Mouse (Mus musculus) kidney, embryonic 14.5 days (tissue): Measurements from ENCODE around the gene Prune2. TPM values are rescaled to one million over a fixed set of nuclear protein-coding genes. Genes with fewer than 3 reads are reported as not detected.

ENCODE experiments used
- ATAC-seq: fragments of 200-750 bp; cut with Nextera tagmentation; 2 replicates; pipeline ENCODE4 v1.8.0; 2017; ENCODE audit warnings: moderate number of reproducible peaks, mild to moderate bottlenecking, moderate TSS enrichment, moderate library complexity; ENCODE audit not compliant: low FRiP score, low TSS enrichment
- H3K27ac ChIP-seq: fragments of 300-500 bp; sonication (generic); 2 replicates; pipeline ENCODE4 v1.5.1; 2014; ENCODE audit warnings: low read depth, mild to moderate bottlenecking, low read length, moderate library complexity, mixed read lengths
- H3K27me3 ChIP-seq: fragments of 300-500 bp; sonication (generic); 2 replicates; pipeline ENCODE4 v1.6.1; 2014; ENCODE audit warnings: mild to moderate bottlenecking, low read length; ENCODE audit not compliant: control insufficient read depth, insufficient read depth
- H3K36me3 ChIP-seq: fragments of 300-500 bp; sonication (generic); 2 replicates; pipeline ENCODE4 v1.6.1; 2014; ENCODE audit warnings: low read length, mixed read lengths; ENCODE audit not compliant: control insufficient read depth, insufficient read depth
- H3K4me1 ChIP-seq: fragments of 300-500 bp; sonication (generic); 2 replicates; pipeline ENCODE4 v1.6.1; 2014; ENCODE audit warnings: low read length, mixed read lengths; ENCODE audit not compliant: control insufficient read depth, insufficient read depth
- H3K4me2 ChIP-seq: fragments of 300-500 bp; sonication (generic); replicated peaks from 2 replicates; pipeline ENCODE4 v1.6.1; 2014; ENCODE audit warnings: low read depth, mild to moderate bottlenecking, low read length
- H3K4me3 ChIP-seq: fragments of 300-500 bp; sonication (generic); 2 replicates; pipeline ENCODE4 v1.5.1; 2014; ENCODE audit warnings: mild to moderate bottlenecking, low read length
- H3K9ac ChIP-seq: fragments of 300-500 bp; sonication (generic); 2 replicates; pipeline ENCODE4 v1.6.1; 2014; ENCODE audit warnings: low read depth, mild to moderate bottlenecking, low read length, moderate library complexity
- H3K9me3 ChIP-seq: fragments of 300-500 bp; sonication (generic); 2 replicates; pipeline ENCODE4 v1.6.1; 2016; ENCODE audit warnings: low read length; ENCODE audit not compliant: control insufficient read depth
- WGBS: fragments of 180-500 bp; shearing (Covaris S2); extraction: QIAGEN DNeasy Blood & Tissue Kit; methylation state at CpG from one replicate; pipeline ENCODE4 v1.1.7; 2014; 5-methylcytosine and 5-hydroxymethylcytosine counted together
- polyA plus RNA-seq: library from polyadenylated mRNA; unstranded; fragments of >200 nt; fragmentation: Nextera tagmentation; extraction: Ambion mirVana; gene quantifications from 2 replicates; pipeline ENCODE4 v1.2.1, GENCODE M21; 2014

Gene Prune2
- polyA plus RNA-seq, 1 experiment from 2014 or later, result 2.2 TPM

DNA sequence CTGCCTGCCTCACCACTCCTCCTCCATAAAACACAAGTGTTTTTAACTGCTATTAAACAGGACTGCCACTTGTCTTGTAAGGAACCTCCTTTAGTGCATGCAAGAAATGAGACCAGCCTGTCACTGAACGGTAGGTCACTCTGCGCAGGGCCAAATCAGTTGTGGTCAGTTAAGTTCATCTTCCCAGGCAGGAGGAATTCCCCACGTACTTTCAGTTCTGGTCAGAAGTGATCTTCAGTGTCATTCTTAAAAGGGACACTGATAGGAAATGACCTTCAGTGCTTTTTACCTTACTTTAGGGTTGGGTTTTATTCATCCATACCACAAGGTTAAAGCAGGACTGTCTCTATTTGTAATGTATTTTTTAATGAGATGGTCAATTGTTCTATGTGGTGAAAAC lies 262.3 kb downstream of the Prune2 start:
- Histone ChIP-seq H3K4me3 (no peak overlapping the region), H3K4me1 (no peaks in the 10 kb centered on the region), H3K9me3 (no peaks in the 10 kb centered on the region), H3K27me3 (no peaks in the 10 kb centered on the region), H3K27ac (no peak overlapping the region), H3K9ac (no peak overlapping the region), H3K36me3 (no peaks in the 10 kb centered on the region), H3K4me2 (no peak overlapping the region)
- 79% methylated on average over 3 of the region's 3 CpGs for WGBS
- no peak for ATAC-seq

DNA sequence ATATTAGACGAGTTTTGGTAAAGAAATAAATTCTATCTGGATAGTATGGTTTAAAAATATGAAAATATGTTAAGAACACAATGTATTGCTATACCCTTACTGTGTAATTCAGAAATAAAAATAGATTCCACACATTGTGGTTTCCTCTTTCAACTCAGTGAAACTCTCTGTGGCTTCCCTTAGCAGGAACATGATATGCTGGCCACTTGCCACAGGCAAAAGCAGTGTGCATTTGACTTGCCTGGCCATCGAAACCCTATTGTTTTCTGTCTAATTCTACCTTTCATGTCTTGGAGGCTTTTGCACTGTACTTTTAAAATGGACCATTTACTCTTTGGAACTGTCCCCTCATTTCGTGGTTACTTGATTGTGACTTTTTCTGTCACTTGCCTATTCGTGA lies 267.9 kb downstream of the Prune2 start:
- no peak overlapping the region for H3K4me3 ChIP-seq
- no peaks in the 10 kb centered on the region for H3K27me3 ChIP-seq
- no peak for ATAC-seq
- H3K9me3 ChIP-seq, result no peaks in the 10 kb centered on the region
- no peak overlapping the region for H3K4me2 ChIP-seq
- WGBS, result 82% methylated on average over 4 of the region's 4 CpGs
- no peak overlapping the region for H3K9ac ChIP-seq
- H3K36me3 ChIP-seq, result no peaks in the 10 kb centered on the region
- H3K4me1 ChIP-seq, result no peaks in the 10 kb centered on the region
- no peak overlapping the region for H3K27ac ChIP-seq

DNA sequence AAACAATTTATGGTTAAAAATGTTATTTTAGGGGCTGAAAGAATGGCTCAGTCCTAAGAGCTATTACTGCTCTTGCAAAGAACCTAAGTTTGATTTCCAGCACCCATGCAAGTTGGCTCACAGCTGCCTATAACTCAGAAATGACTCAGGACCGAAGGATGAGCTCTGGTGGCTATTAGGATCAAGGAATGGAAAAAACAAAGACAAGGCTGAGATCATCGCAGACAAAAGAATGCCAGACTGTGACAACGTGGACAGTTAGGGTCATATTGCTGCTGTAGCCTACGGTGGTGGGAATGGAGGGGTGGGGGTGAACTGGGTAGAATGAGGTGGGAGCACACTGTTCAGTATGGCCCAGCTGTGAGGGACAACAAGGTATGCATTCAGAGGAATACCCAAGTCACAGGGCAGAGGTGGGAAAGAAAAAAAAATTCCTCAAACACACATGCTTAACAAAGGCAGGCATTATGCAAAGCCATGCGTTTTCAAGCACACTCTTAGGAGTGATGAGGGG lies 269.7 kb downstream of the Prune2 start:
- Histone ChIP-seq H3K27ac (no peak overlapping the region), H3K9ac (no peak overlapping the region), H3K4me2 (no peak overlapping the region), H3K27me3 (no peaks in the 10 kb centered on the region), H3K36me3 (no peaks in the 10 kb centered on the region), H3K4me1 (no peaks in the 10 kb centered on the region), H3K4me3 (no peak overlapping the region), H3K9me3 (no peaks in the 10 kb centered on the region)
- 74% methylated on average over 5 of the region's 5 CpGs for WGBS
- no peak for ATAC-seq

DNA sequence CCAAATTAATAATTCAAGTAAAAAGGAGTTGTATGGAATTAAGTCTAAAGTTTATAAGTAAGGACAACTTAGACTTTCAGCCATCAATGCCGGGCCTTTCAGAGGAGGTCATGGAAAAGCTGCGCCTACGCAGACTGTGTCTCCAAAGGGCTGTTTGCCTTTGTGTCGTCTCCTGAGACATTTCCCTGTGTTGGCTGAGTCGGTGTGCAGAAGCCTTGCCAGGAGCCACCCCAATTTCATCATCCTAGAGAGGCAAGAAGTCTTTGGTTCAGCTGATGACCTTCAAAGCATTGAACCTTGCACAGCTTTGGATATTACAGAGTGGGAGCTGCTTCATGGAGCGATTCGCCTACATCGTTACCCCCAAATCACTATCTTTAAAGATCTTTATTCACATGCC lies 270.2 kb downstream of the Prune2 start:
- H3K27ac ChIP-seq, result no peak overlapping the region
- no peak overlapping the region for H3K4me3 ChIP-seq
- WGBS, result 82% methylated on average over 8 of the region's 8 CpGs
- H3K4me1 ChIP-seq, result no peaks in the 10 kb centered on the region
- no peak for ATAC-seq
- no peaks in the 10 kb centered on the region for H3K36me3 ChIP-seq
- no peak overlapping the region for H3K9ac ChIP-seq
- no peaks in the 10 kb centered on the region for H3K9me3 ChIP-seq
- H3K27me3 ChIP-seq, result no peaks in the 10 kb centered on the region
- H3K4me2 ChIP-seq, result no peak overlapping the region

DNA sequence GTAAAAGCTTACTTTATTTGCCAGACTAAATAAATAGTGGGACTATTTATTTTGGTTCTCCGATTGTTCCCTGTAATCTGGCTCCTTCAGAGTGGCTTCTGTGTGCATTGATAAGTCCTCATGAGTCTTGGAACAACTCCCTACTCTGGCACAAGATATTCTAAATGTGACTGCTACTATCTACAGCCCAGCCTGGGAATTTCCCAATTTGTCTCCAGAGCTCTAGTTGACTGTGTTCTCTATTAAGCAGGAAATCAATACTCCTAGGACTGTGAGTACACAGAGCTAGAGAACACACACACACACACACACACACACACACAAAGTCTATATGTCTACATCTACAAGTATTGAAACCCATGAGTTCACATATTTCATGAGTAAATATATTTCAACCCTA lies 274.1 kb downstream of the Prune2 start:
- Histone ChIP-seq H3K27ac (no peak overlapping the region), H3K4me3 (no peak overlapping the region), H3K4me2 (no peak overlapping the region), H3K27me3 (no peaks in the 10 kb centered on the region), H3K9me3 (no peaks in the 10 kb centered on the region), H3K9ac (no peak overlapping the region), H3K4me1 (no peaks in the 10 kb centered on the region), H3K36me3 (no peaks in the 10 kb centered on the region)
- ATAC-seq, result no peak
- 87% methylated on average over 1 of the region's 1 CpGs for WGBS

DNA sequence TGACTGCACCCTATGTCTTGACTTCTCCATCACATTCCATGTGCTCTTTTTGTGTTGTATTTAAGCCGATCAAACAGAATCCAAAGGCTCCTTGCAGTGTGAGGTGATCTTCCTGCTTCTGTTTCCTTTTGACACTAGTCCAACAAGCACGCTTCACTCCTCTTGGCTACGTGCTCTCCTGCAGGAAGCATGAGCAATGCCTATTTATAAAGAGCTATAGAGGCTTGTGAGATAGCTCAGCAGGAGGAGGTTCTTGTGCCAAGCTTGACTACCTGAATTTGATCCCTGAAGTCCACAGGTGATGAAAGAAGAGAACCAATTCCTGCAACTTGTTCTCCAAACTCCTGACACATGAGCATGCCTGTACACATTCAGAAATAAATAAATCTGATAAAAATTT lies 282.6 kb downstream of the Prune2 start:
- no peak overlapping the region for H3K4me2 ChIP-seq
- ATAC-seq, result no peak
- 85% methylated on average over 3 of the region's 3 CpGs for WGBS

DNA sequence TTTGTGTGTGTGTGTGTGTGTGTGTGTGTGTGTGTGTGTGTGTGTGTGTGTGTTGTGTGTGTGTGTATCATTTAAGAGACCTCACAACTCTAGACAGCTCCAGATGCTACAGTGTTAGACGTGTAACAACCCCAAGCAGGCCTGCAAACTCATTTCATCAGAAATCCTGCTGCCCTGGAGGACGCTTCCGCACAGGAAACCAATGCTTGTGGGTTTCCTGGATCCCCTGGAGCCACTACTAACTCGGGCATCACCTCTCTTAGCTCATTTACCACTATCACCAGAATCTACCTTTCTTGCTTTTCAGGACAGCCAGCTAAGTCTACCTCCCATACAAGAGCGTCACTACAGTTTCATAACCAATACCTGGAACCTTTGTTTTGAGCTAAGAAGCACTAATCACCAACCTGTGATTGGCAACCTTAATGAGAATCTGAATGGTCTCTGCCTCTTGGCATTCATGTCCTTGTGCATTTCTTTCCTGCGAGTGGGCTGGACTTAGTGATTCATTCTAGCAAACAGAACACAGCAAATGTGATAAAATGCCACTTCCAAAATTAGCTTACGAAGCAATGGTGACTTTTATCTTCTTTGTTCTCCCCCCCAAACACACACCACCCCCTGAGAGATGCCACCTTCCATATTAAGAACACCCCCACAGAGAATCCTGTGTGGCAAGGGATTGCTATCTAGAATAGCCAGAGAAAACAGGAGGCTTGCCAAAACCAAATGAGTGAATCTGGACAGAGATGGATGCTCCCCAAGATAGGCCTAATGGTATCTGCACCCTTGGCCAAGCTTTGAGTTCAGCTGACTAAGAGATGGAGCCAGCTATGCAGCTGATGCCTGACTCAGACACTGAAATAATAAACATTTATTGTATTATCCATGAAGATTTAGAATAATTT lies 284.5 kb downstream of the Prune2 start:
- H3K4me1 ChIP-seq, result 0 out of 2 replicates have a peak, but pooled peaks cover 4% of the 10 kb centered on the region
- 90% methylated on average over 7 of the region's 7 CpGs for WGBS
- no peak overlapping the region for H3K4me3 ChIP-seq
- H3K27me3 ChIP-seq, result no peaks in the 10 kb centered on the region
- no peak overlapping the region for H3K9ac ChIP-seq
- H3K9me3 ChIP-seq, result no peaks in the 10 kb centered on the region
- no peak overlapping the region for H3K4me2 ChIP-seq
- H3K36me3 ChIP-seq, result no peaks in the 10 kb centered on the region
- no peak for ATAC-seq
- H3K27ac ChIP-seq, result no peak overlapping the region

More for the DNA sequence above, 282.6 kb downstream of the Prune2 start:
- Histone ChIP-seq H3K4me1 (no peaks in the 10 kb centered on the region), H3K9ac (no peak overlapping the region), H3K27me3 (no peaks in the 10 kb centered on the region), H3K4me3 (no peak overlapping the region), H3K27ac (no peak overlapping the region), H3K9me3 (no peaks in the 10 kb centered on the region), H3K36me3 (no peaks in the 10 kb centered on the region)

DNA sequence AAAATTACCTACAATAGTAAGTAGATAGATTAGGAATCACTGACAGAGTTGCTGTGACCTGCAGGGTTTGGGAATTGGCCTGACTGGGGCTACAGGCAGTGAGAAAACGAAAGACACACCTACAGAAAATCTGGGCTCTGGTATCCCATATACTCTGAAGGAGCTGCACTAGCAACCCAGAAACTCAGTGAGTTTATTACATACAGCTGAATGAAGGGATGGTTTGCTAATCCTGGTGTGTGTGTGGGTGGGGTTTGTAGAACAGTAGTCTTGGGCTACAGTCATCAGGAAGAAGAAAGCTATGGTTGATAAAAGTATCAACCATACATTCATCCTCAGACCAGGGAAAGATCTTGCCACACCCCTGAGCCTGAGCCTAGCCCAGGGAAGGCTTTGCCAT lies 285.3 kb downstream of the Prune2 start:
- no peaks in the 10 kb centered on the region for H3K27me3 ChIP-seq
- no peak overlapping the region for H3K4me2 ChIP-seq
- WGBS, result 86% methylated on average over 1 of the region's 1 CpGs
- no peak overlapping the region for H3K9ac ChIP-seq
- H3K27ac ChIP-seq, result no peak overlapping the region
- no peak overlapping the region for H3K4me3 ChIP-seq
- H3K36me3 ChIP-seq, result no peaks in the 10 kb centered on the region
- H3K9me3 ChIP-seq, result no peaks in the 10 kb centered on the region
- H3K4me1 ChIP-seq, result 0 out of 2 replicates have a peak, but pooled peaks cover 4% of the 10 kb centered on the region
- ATAC-seq, result no peak

DNA sequence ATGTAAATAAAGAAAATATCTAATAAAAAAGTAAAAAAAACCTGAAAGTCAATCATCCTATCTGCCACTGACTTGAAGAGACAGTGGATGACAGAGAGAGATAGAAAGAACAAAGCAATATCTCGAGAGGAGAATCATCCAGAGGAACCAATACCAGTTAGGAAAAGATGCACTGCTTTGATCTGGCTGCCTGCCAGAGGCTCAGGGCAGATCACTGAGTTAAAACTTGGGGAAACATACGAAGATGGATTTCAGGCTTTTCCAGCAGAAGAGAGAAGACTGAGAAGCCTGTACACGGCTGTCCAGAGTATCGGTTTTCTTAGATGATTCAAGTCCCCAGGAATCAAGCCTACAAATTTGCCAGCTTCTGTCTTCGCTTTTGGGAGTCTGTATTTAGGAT lies 287.0 kb downstream of the Prune2 start:
- 66% methylated on average over 5 of the region's 5 CpGs for WGBS
- Histone ChIP-seq H3K27ac (no peak overlapping the region), H3K4me2 (no peak overlapping the region), H3K36me3 (no peaks in the 10 kb centered on the region), H3K9ac (no peak overlapping the region), H3K9me3 (no peaks in the 10 kb centered on the region), H3K4me1 (0 out of 2 replicates have a peak, but pooled peaks cover 4% of the 10 kb centered on the region), H3K4me3 (no peak overlapping the region), H3K27me3 (no peaks in the 10 kb centered on the region)
- ATAC-seq, result no peak
